Comparison of ENCODE assay signal across 12 mouse cellular contexts in the genomic region with DNA sequence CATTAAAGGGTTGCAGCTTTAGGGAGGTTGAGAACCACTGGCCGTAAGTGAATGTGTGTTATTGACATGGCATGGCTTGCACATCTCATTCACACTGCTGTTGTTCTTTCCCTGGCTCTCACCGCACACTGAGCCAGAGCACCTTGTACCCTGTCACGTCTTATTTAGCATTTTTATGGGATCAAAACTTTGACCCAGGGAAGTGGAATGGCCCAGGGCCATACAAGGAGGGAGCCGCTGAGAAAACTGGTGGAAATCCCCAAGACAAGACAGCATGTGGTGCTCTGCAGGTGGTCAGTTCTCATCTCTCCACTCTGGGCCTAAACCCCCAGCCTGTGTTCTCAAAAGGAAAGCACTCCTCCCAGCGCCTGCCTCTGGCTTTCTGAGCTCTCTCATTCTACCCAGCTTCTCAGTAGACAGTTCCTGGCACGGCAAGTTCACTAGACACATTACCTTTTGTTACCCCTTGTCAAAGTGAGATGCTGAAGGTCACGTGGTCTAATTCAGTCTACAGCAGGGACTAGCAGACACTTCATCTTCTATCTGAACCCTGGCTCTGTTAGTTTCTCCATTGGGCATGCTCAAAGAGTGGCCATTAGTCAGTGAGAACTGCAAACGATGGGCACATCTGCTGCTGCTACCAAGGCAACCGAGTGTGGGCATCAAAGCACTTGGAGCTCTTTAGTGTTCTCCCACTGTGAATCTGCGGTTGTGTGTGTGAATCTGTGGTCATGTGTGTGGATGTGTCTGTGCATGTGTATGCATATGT.
A peak's percentile ranks its signal among the peaks of the same experiment; 100 is the strongest.
DNase-seq lines count a peak whose midpoint lies in the region; ATAC-seq lines count a peak whose summit lies in the region.
"Had no signal": no experiment of that assay in that cellular context is flagged by ENCODE, and none has a peak within 500 bp of the region (broad histone marks: within the 10 kb centered on the region; RNA-seq: fewer than 3 reads in every experiment).

No protein-coding gene starts in this region.

- no peak overlapping the region for H3K4me2 ChIP-seq in hindbrain, embryonic 11.5 days (replicated peaks; ENCODE audit: low read depth, low read length)
- H3K4me2 ChIP-seq in liver, embryonic 15.5 days, result no peak overlapping the region
- H3K4me2 ChIP-seq: embryonic facial prominence, embryonic 15.5 days; heart, embryonic 15.5 days; limb, embryonic 12.5 days had no signal

- H3K27ac ChIP-seq in hindbrain, embryonic 11.5 days (ENCODE audit: low read depth, low read length), result peak overlapping the region; percentile 43; the same call in 1 of the 2 replicates
- peak overlapping the region; percentile 97 for H3K27ac ChIP-seq in liver, embryonic 15.5 days (replicated peaks)
- no peak overlapping the region for H3K27ac ChIP-seq in limb, embryonic 10.5 days
- H3K27ac ChIP-seq: embryonic facial prominence, embryonic 15.5 days; heart, embryonic 15.5 days; limb, embryonic 12.5 days had no signal

- peak; percentile 61 to 73 for DNase-seq in layer of hippocampus, adult 8-10 months (ENCODE audit: low spot score in 2 of 2)
- no peak for DNase-seq in layer of hippocampus, adult 11-12 months (ENCODE audit: low spot score)
- DNase-seq in hindbrain, embryonic 11.5 days (ENCODE audit: low spot score), result peak; percentile 53
- DNase-seq in right cerebral cortex, adult 2 months (ENCODE audit: low spot score in 2 of 2), result peak; percentile 68 to 79
- DNase-seq in natural killer cell, adult 2 months (ENCODE audit: low spot score in 2 of 2), result no peak
- no peak for DNase-seq in limb, embryonic 10.5 days (ENCODE audit: low spot score)
- DNase-seq: thymus, adult 18-20 months had no signal

- WGBS in hindbrain, embryonic 11.5 days, result 49% methylated on average over 10 of the region's 10 CpGs
- WGBS in liver, embryonic 15.5 days (ENCODE audit: insufficient replicate concordance), result 76% methylated on average over 10 of the region's 10 CpGs
- 73% methylated on average over 10 of the region's 10 CpGs for WGBS in limb, embryonic 10.5 days

- peak; percentile 82 for ATAC-seq in hindbrain, embryonic 11.5 days (ENCODE audit: low FRiP score)
- ATAC-seq in liver, embryonic 15.5 days (ENCODE audit: insufficient read depth), result no peak
- ATAC-seq in megakaryocyte progenitor cell, adult 5-6 weeks (replicated peaks; ENCODE audit: poor library complexity), result no peak

- H3K9ac ChIP-seq in hindbrain, embryonic 11.5 days (ENCODE audit: low read depth, low read length), result no peak overlapping the region
- H3K9ac ChIP-seq in liver, embryonic 15.5 days, result no peak overlapping the region
- H3K9ac ChIP-seq: embryonic facial prominence, embryonic 15.5 days; heart, embryonic 15.5 days; limb, embryonic 12.5 days had no signal

- H3K9me3 ChIP-seq in hindbrain, embryonic 11.5 days (ENCODE audit: control insufficient read depth, low read length), result no peaks in the 10 kb centered on the region
- H3K9me3 ChIP-seq in liver, embryonic 15.5 days (replicated peaks), result no peaks in the 10 kb centered on the region
- no peaks in the 10 kb centered on the region for H3K9me3 ChIP-seq in limb, embryonic 10.5 days (replicated peaks)
- H3K9me3 ChIP-seq: embryonic facial prominence, embryonic 15.5 days; heart, embryonic 15.5 days; limb, embryonic 12.5 days had no signal

- no peak overlapping the region for H3K4me3 ChIP-seq in hindbrain, embryonic 11.5 days (ENCODE audit: low read depth, low read length)
- no peak overlapping the region for H3K4me3 ChIP-seq in liver, embryonic 15.5 days (replicated peaks)
- no peak overlapping the region for H3K4me3 ChIP-seq in limb, embryonic 10.5 days
- H3K4me3 ChIP-seq: embryonic facial prominence, embryonic 15.5 days; heart, embryonic 15.5 days; limb, embryonic 12.5 days had no signal

- H3K4me1 ChIP-seq in hindbrain, embryonic 11.5 days (replicated peaks; ENCODE audit: control insufficient read depth, insufficient read depth, low read length), result no peaks in the 10 kb centered on the region
- H3K4me1 ChIP-seq in liver, embryonic 15.5 days (replicated peaks), result peaks cover 52% of the 10 kb centered on the region
- H3K4me1 ChIP-seq in limb, embryonic 10.5 days, result no peaks in the 10 kb centered on the region
- H3K4me1 ChIP-seq: limb, embryonic 12.5 days had no signal

- H3K27me3 ChIP-seq in hindbrain, embryonic 11.5 days (ENCODE audit: control insufficient read depth, insufficient read depth, low read length), result no peaks in the 10 kb centered on the region
- no peaks in the 10 kb centered on the region for H3K27me3 ChIP-seq in liver, embryonic 15.5 days
- H3K27me3 ChIP-seq in limb, embryonic 10.5 days (ENCODE audit: low read depth, poor library complexity, severe bottlenecking), result no peaks in the 10 kb centered on the region
- H3K27me3 ChIP-seq: embryonic facial prominence, embryonic 15.5 days; heart, embryonic 15.5 days; limb, embryonic 12.5 days had no signal

- no peaks in the 10 kb centered on the region for H3K36me3 ChIP-seq in hindbrain, embryonic 11.5 days (ENCODE audit: control insufficient read depth, insufficient read depth, low read length)
- H3K36me3 ChIP-seq in liver, embryonic 15.5 days (replicated peaks), result no peaks in the 10 kb centered on the region
- no peaks in the 10 kb centered on the region for H3K36me3 ChIP-seq in limb, embryonic 10.5 days
- H3K36me3 ChIP-seq: embryonic facial prominence, embryonic 15.5 days; heart, embryonic 15.5 days; limb, embryonic 12.5 days had no signal

Comparison
In these comparisons a context has a peak if more than half of its experiments do, and no peak if none do; other contexts are left out.
1. DNase-seq: peak in layer of hippocampus, adult 8-10 months (2 of 2), hindbrain, embryonic 11.5 days (single experiment) and right cerebral cortex, adult 2 months (2 of 2); none in layer of hippocampus, adult 11-12 months (single experiment), natural killer cell, adult 2 months (0 of 2) and limb, embryonic 10.5 days (single experiment).